Mouse (Mus musculus) stomach, adult 2 months (tissue): ENCODE results near the gene Kyat1. TPM values are rescaled to one million over a fixed set of nuclear protein-coding genes. Genes with fewer than 3 reads are reported as not detected.

Experiments used
- polyA plus RNA-seq: library from polyadenylated mRNA; depleted of rRNA; stranded (reverse); fragments of >200 nt; gene quantifications from 2 replicates; pipeline ENCODE4 v1.2.3, GENCODE M21; 2012; rRNA removed

The Kyat1 gene
- polyA plus RNA-seq = 55.2 and 57.8 TPM in 2 replicates

DNA sequence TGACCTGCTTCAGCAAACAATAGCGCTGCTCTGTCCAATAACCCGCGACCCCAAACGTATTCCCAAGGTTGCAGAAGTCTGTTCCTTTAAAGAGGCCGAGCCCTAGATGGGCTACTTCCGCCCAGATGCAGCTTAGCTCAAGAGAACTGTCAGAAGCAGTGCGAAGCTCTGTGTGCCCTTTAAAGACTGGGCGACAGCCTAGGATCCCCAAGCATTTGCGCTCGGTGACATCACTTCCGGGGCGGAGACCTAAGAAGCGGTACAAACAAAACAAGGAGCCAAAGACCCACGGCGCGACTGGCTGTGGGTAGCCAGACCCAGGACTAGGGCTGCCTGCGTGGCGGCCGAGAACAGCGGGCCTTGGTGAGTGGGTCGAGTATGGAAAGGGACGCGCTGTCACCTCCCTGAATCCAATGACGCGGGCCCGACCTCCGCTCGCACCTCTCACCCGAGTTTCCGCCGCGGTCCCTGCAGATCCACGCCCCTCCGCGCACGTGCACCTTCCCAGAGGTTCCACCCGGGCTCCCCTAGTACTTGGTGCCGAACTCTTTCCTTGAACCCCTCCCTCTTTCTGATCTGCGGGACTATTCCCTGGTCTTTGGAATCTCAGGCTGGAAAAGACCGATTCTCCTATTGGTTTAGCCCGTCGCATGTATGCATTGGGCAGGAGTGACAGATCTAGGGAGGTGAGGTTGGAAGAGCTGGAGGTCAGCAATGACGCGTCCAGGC lies at the start of gene Kyat1:
Kyat1 (minus strand) TSS at position 219 of the 729 bp plus-strand sequence.

DNA sequence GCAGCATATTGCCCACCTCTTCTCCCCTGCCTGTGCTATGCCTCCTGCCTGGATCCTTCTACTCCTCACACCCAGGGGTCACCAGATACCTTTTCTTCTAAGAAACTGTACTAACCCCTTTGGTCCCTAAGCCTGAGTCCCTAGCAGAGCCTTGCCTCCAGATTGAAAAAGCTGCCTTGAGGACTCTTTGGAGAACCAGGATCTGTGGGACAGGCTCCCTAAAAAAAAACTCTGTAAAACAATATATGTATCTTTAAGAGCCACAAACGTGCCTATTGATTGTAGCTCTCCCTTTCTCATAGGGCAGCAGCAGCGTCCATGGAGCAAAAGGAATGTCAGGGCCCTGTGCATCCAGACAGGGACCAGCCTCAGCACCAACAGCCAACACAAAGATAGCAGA lies 34.6 kb upstream of the Kyat1 start, which contains the start of gene Gm28035:
Gm28035 (plus strand) TSS at position 301 of the 400 bp plus-strand sequence.

DNA sequence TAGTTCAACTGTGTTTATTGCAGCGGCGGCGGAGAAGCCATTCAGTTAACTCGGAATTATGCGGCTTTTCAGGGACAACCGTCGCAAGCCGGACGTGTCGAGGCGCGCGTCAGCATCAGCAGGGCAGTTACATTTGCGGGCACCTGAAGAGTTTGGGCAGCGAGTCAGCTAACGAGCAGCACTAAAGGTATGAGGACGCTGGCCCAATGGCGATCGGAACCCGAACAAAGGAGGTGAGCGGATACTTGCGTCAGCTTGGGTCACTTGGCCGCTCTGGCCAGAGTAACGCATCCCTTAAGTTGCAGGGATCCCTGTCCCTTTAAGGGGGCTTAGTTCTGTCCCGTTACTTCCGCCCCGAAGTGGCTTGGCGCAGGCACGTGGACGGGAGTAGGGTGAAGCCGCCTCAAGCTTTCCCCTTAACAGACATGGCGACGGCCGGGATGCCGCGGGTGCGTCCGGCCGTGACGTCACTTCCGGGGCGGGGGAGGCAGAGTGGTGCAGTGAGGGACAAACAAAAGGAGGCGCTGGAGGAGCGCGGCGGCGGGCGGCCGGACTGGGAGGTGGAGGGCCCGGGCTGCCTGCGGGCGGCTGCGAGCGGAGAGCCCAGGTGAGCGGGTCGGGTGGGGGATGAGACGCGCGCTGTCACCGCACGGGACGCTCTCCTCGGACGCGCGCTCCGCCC lies 31.7 kb upstream of the Kyat1 start, which contains the start of gene Lrrc8a:
Lrrc8a (plus strand) TSS at position 517 of the 682 bp plus-strand sequence.

DNA sequence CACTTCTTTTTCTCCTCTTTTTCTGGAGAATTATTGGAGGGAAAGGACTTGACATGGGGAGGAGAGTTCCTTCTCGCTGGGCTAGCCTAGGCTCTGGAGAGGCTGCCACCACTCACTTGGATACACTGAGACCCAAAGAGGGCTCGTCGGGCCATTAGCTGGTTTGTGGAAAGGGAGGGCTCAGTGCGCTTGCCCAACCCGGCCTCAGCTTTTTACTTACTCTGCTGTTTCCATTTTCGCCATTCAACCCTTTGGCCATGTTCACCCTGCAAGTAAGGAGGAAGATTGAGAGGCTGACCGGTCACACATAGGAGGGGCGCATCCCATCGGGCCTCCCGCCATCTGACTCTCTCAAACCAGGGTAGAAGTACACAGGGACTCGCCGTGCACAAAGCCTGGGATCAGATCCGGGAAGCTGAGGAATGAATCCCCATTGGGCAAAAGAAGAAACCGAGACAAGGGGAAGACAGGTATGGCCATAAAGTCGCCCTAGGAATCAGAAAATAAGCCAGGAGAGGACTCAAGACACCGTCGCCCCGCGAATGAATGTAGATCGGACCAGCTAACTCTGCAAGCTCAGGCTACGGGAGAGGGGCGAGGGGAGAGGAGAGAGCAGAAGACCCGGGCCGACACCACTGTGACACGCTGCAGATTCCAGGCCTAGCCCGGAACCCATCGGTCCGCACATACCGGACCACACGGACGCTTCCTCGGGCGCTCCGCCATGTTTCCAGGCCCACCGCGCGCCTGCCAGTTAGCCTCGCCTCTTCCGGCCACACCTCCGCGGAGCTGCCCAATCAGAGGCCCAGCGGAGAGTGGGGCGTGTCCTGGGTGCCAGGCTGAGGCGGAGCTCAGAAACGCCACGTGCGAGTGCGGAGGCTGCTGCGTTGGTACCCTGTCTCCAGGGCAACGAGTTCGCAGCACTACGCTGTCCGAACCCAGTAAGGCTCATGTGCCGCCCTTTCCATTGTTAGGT lies 27.7 kb downstream of the Kyat1 start, which contains the start of gene Spout1:
Spout1 (minus strand) TSS at position 760 of the 976 bp plus-strand sequence.

DNA sequence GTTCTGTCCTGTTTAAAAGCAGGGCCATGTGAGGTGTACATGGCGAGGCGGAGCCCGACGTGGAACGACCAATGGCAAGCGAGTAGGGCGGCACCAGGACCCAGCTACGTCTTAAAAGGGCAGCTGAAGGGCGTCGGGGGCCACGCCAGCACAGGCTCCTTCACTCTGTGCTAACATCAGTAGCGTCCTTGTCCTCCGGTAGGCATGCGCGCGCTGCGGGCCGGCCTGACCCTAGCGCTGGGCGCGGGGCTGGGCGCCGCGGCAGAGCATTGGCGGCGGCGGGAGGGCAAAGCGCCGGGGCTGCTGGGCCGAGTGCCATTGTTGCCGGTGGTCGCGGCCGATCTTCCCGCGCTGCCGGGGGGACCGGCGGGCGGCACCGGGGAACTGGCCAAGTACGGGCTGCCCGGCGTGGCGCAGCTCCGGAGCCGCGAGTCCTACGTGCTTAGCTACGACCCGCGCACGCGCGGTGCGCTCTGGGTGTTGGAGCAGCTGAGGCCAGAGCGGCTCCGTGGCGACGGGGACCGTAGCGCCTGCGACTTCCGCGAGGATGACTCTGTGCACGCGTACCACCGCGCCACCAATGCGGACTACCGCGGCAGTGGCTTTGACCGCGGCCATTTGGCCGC lies 34.2 kb downstream of the Kyat1 start, which contains the start of gene Endog:
Endog (plus strand) TSS at position 123 of the 626 bp plus-strand sequence.

Other genes with a start within 250 kb of the Kyat1 start
- gene Sptan1, start 240.3 kb downstream of the Kyat1 start, polyA plus RNA-seq = 33.5 and 47.5 TPM in 2 replicates
- gene Wdr34, start 157.0 kb downstream of the Kyat1 start, polyA plus RNA-seq = 12.0 and 12.4 TPM in 2 replicates
- 23.9 and 29.4 TPM in 2 replicates for gene Set, start 148.5 kb downstream of the Kyat1 start, polyA plus RNA-seq
- 6.8 and 7.1 TPM in 2 replicates for gene Pkn3, start 128.2 kb downstream of the Kyat1 start, polyA plus RNA-seq
- 43.2 and 67.1 TPM in 2 replicates for gene Zdhhc12, start 112.2 kb downstream of the Kyat1 start, polyA plus RNA-seq
- 21.2 and 23.3 TPM in 2 replicates for gene Zer1, start 81.3 kb downstream of the Kyat1 start, polyA plus RNA-seq
- 26.8 and 32.1 TPM in 2 replicates for gene Tbc1d13, start 72.1 kb downstream of the Kyat1 start, polyA plus RNA-seq
- gene Endog, start 34.4 kb downstream of the Kyat1 start, polyA plus RNA-seq = 39.9 and 91.3 TPM in 2 replicates
- 11.6 and 12.3 TPM in 2 replicates for gene Spout1, start 27.4 kb downstream of the Kyat1 start, polyA plus RNA-seq
- 16.7 and 17.1 TPM in 2 replicates for gene Lrrc8a, start 31.9 kb upstream of the Kyat1 start, polyA plus RNA-seq
- gene Gm28035, start 34.7 kb upstream of the Kyat1 start, polyA plus RNA-seq = 0.39 and 0.74 TPM in 2 replicates
- gene Phyhd1, start 60.4 kb upstream of the Kyat1 start, polyA plus RNA-seq = 9.1 and 10.5 TPM in 2 replicates
- gene Gm28038, start 75.2 kb upstream of the Kyat1 start, polyA plus RNA-seq = not detected in 2 replicates
- 7.8 and 8.3 TPM in 2 replicates for gene Dolk, start 80.5 kb upstream of the Kyat1 start, polyA plus RNA-seq
- 21.4 and 24.0 TPM in 2 replicates for gene Nup188, start 80.5 kb upstream of the Kyat1 start, polyA plus RNA-seq
- 184 and 205 TPM in 2 replicates for gene Sh3glb2, start 153.5 kb upstream of the Kyat1 start, polyA plus RNA-seq
- gene Miga2, start 158.4 kb upstream of the Kyat1 start, polyA plus RNA-seq = 21.6 and 21.8 TPM in 2 replicates
- 80.1 and 92.9 TPM in 2 replicates for gene Dolpp1, start 186.4 kb upstream of the Kyat1 start, polyA plus RNA-seq
- gene Crat, start 210.0 kb upstream of the Kyat1 start, polyA plus RNA-seq = 91.8 and 106 TPM in 2 replicates
- gene Ptpa, start 210.2 kb upstream of the Kyat1 start, polyA plus RNA-seq = 77.8 and 80.4 TPM in 2 replicates